Mouse (Mus musculus) E14TG2a.4 (cell line): ENCODE measurements around the gene Hdhd3.

Experiments
- H3K27me3 ChIP-seq: 2 replicates; pipeline ENCODE4 v1.6.1; 2014; ENCODE audit warnings: low read length, control low read depth; ENCODE audit not compliant: insufficient read depth
- H3K36me3 ChIP-seq: 2 replicates; pipeline ENCODE4 v1.6.1; 2014; ENCODE audit warnings: low read length, control low read depth; ENCODE audit not compliant: insufficient read depth
- H3K4me1 ChIP-seq: replicated peaks from 2 replicates; pipeline ENCODE4 v1.6.1; 2014; ENCODE audit warnings: low read depth, low read length, control low read depth
- H3K4me3 ChIP-seq: replicated peaks from 2 replicates; pipeline ENCODE4 v1.5.1; 2014; ENCODE audit warnings: mild to moderate bottlenecking, low read length
- H3K9me3 ChIP-seq: 2 replicates; pipeline ENCODE4 v1.6.1; 2014; ENCODE audit warnings: low read length, control low read depth
- CTCF ChIP-seq: conservative IDR thresholded peaks from 2 replicates; pipeline ENCODE4 v1.5.1; 2014; ENCODE audit warnings: low read length
- NANOG ChIP-seq: IDR thresholded peaks from 2 replicates; pipeline ENCODE4 v1.6.1; 2014; ENCODE audit warnings: borderline replicate concordance, low read length, mixed read lengths
- POU5F1 ChIP-seq: IDR thresholded peaks from 2 replicates; pipeline ENCODE4 v1.6.1; 2014; ENCODE audit warnings: low read length, borderline replicate concordance

Gene Hdhd3

GRCm38 (mm10) chr4:62502969-62503368, 298 bp downstream of the Hdhd3 start:
- H3K9me3 ChIP-seq = no peaks in the 10 kb centered on the region
- TF ChIP-seq CTCF (no peak), NANOG (no peak), POU5F1 (no peak)
- H3K27me3 ChIP-seq = peaks cover 16% of the 10 kb centered on the region
- H3K36me3 ChIP-seq = peaks cover 5% of the 10 kb centered on the region
- peak overlapping the region; percentile 89; the same call in 1 of the 2 replicates for H3K4me3 ChIP-seq
- peaks cover 27% of the 10 kb centered on the region for H3K4me1 ChIP-seq

GRCm38 (mm10) chr4:62501964-62502732, 1.1 kb downstream of the Hdhd3 start:
- peaks cover 27% of the 10 kb centered on the region for H3K4me1 ChIP-seq
- peak overlapping the region; percentile 89 for H3K4me3 ChIP-seq
- H3K27me3 ChIP-seq = peaks cover 16% of the 10 kb centered on the region
- no peaks in the 10 kb centered on the region for H3K9me3 ChIP-seq
- H3K36me3 ChIP-seq = 0 out of 2 replicates have a peak, but pooled peaks cover 6% of the 10 kb centered on the region
- TF ChIP-seq POU5F1 (no peak), CTCF (no peak), NANOG (no peak)

GRCm38 (mm10) chr4:62501534-62501933, 1.7 kb downstream of the Hdhd3 start:
- H3K4me1 ChIP-seq = peaks cover 27% of the 10 kb centered on the region
- H3K4me3 ChIP-seq = peak overlapping the region; percentile 89
- no peaks in the 10 kb centered on the region for H3K9me3 ChIP-seq
- no peak for TF ChIP-seq POU5F1
- no peak for TF ChIP-seq NANOG
- TF ChIP-seq CTCF = no peak
- H3K36me3 ChIP-seq = peaks cover 12% of the 10 kb centered on the region
- H3K27me3 ChIP-seq = peaks cover 16% of the 10 kb centered on the region

- TF ChIP-seq CTCF = no peak
- no peak for TF ChIP-seq NANOG
- TF ChIP-seq POU5F1 = no peak
- H3K4me3 ChIP-seq = no peak overlapping the region
- H3K36me3 ChIP-seq = peaks cover 19% of the 10 kb centered on the region
- H3K4me1 ChIP-seq = peaks cover 27% of the 10 kb centered on the region
- H3K27me3 ChIP-seq = peaks cover 16% of the 10 kb centered on the region
- no peaks in the 10 kb centered on the region for H3K9me3 ChIP-seq
These were observed 2.5 kb downstream of the Hdhd3 start for GRCm38 (mm10) chr4:62500799-62501198.

GRCm38 (mm10) chr4:62496815-62497214, 6.5 kb downstream of the Hdhd3 start:
- H3K4me3 ChIP-seq = no peak overlapping the region
- H3K4me1 ChIP-seq = peaks cover 17% of the 10 kb centered on the region
- peaks cover 15% of the 10 kb centered on the region for H3K27me3 ChIP-seq
- H3K36me3 ChIP-seq = peaks cover 20% of the 10 kb centered on the region
- TF ChIP-seq NANOG = no peak
- TF ChIP-seq CTCF = no peak
- TF ChIP-seq POU5F1 = no peak
- no peaks in the 10 kb centered on the region for H3K9me3 ChIP-seq

GRCm38 (mm10) chr4:62495946-62496345, 7.3 kb downstream of the Hdhd3 start:
- H3K4me3 ChIP-seq = no peak overlapping the region
- peaks cover 20% of the 10 kb centered on the region for H3K36me3 ChIP-seq
- peaks cover 12% of the 10 kb centered on the region for H3K4me1 ChIP-seq
- no peaks in the 10 kb centered on the region for H3K9me3 ChIP-seq
- H3K27me3 ChIP-seq = peaks cover 12% of the 10 kb centered on the region
- no peak for TF ChIP-seq POU5F1
- no peak for TF ChIP-seq NANOG
- TF ChIP-seq CTCF = no peak

- Histone ChIP-seq H3K27me3 (no peaks in the 10 kb centered on the region), H3K9me3 (no peaks in the 10 kb centered on the region)
- TF ChIP-seq CTCF = no peak
- no peak for TF ChIP-seq POU5F1
- no peak for TF ChIP-seq NANOG
These were observed 9.0 kb downstream of the Hdhd3 start for GRCm38 (mm10) chr4:62494230-62494629.

GRCm38 (mm10) chr4:62492682-62493081, 10.6 kb downstream of the Hdhd3 start:
- TF ChIP-seq NANOG (no peak), CTCF (no peak), POU5F1 (no peak)
- Histone ChIP-seq H3K9me3 (no peaks in the 10 kb centered on the region), H3K27me3 (no peaks in the 10 kb centered on the region), H3K36me3 (peaks cover 28% of the 10 kb centered on the region), H3K4me3 (no peak overlapping the region), H3K4me1 (no peaks in the 10 kb centered on the region)

More at GRCm38 (mm10) chr4:62494230-62494629, 9.0 kb downstream of the Hdhd3 start:
- Histone ChIP-seq H3K36me3 (peaks cover 20% of the 10 kb centered on the region), H3K4me3 (no peak overlapping the region), H3K4me1 (peaks cover 4% of the 10 kb centered on the region)

- TF ChIP-seq CTCF (no peak), POU5F1 (no peak), NANOG (no peak)
- Histone ChIP-seq H3K9me3 (no peaks in the 10 kb centered on the region), H3K4me1 (peaks cover 15% of the 10 kb centered on the region), H3K27me3 (no peaks in the 10 kb centered on the region), H3K36me3 (peaks cover 11% of the 10 kb centered on the region), H3K4me3 (no peak overlapping the region)
These were observed 15.4 kb downstream of the Hdhd3 start for GRCm38 (mm10) chr4:62487914-62488313.
